Mouse (Mus musculus) MEL (cell line): Measurements from ENCODE around the gene Gpr158. TPM values are rescaled to one million over a fixed set of nuclear protein-coding genes. Genes with fewer than 3 reads are reported as not detected.

ENCODE experiments used
- DNase-seq: peaks from one replicate; pipeline ENCODE4 v3.0.0; 2011; ENCODE audit warnings: low read depth, low spot score
- H3K27ac ChIP-seq: 2 replicates; pipeline ENCODE4 v1.5.1; 2012; ENCODE audit warnings: low read depth, mild to moderate bottlenecking, control low read depth, low read length, moderate library complexity; ENCODE audit not compliant: control insufficient read depth
- H3K27me3 ChIP-seq, 2 experiments: fragments of 150-350 bp in 1 of 2; sonication (generic) in 1 of 2; 2 replicates each; pipeline ENCODE4 v1.6.1; 2012; ENCODE audit warnings: low read length in 2 of 2, mild to moderate bottlenecking in 2 of 2, improper control_type of control experiment in 1 of 2, moderate library complexity in 1 of 2; ENCODE audit not compliant: insufficient read depth in 2 of 2, control insufficient read depth in 1 of 2
- H3K36me3 ChIP-seq, 2 experiments: 2 replicates each; pipeline ENCODE4 v1.6.1; 2012 to 2014; ENCODE audit warnings: low read length in 2 of 2, improper control_type of control experiment in 1 of 2, inconsistent platforms in 1 of 2, mild to moderate bottlenecking in 1 of 2; ENCODE audit not compliant: insufficient read depth in 2 of 2, control insufficient read depth in 1 of 2
- H3K4me1 ChIP-seq, 2 experiments: fragments of 150-350 bp in 1 of 2; sonication (generic) in 1 of 2; 2 replicates each; pipeline ENCODE4 v1.6.1; 2012; ENCODE audit warnings: low read length in 2 of 2, improper control_type of control experiment in 1 of 2, mild to moderate bottlenecking in 1 of 2; ENCODE audit not compliant: insufficient read depth in 2 of 2, control insufficient read depth in 1 of 2
- H3K4me3 ChIP-seq, 2 experiments: fragments of 150-350 bp in 1 of 2; sonication (generic) in 1 of 2; 2 replicates each; pipeline ENCODE4 v1.5.1; 2012; ENCODE audit warnings: low read depth in 2 of 2, low read length in 2 of 2, mild to moderate bottlenecking in 2 of 2, moderate library complexity in 2 of 2, control low read depth in 1 of 2, improper control_type of control experiment in 1 of 2; ENCODE audit not compliant: control insufficient read depth in 1 of 2, insufficient read depth in 1 of 2
- H3K79me2 ChIP-seq: 2 replicates; pipeline ENCODE4 v1.6.1; 2012; ENCODE audit warnings: mild to moderate bottlenecking, low read length, moderate library complexity; ENCODE audit not compliant: control insufficient read depth, poor library complexity, insufficient read depth
- H3K9ac ChIP-seq: 2 replicates; pipeline ENCODE4 v1.6.1; 2012; ENCODE audit warnings: low read depth, mild to moderate bottlenecking, control low read depth, low read length, moderate library complexity; ENCODE audit not compliant: control insufficient read depth, poor library complexity, severe bottlenecking
- H3K9me3 ChIP-seq: fragments of 150-350 bp; sonication (generic); replicated peaks from 2 replicates; pipeline ENCODE4 v1.6.1; 2012; ENCODE audit warnings: mild to moderate bottlenecking, low read length, improper control_type of control experiment, moderate library complexity; ENCODE audit not compliant: insufficient read depth
- ELF1 ChIP-seq: IDR thresholded peaks from 2 replicates; pipeline ENCODE4 v1.6.1; 2014; ENCODE audit warnings: low read depth, mild to moderate bottlenecking, inconsistent platforms, low read length, improper control_type of control experiment, moderate library complexity
- EP300 ChIP-seq, 2 experiments: IDR thresholded peaks; 2 replicates each; pipeline ENCODE4 v1.6.1; 2011; ENCODE audit warnings: improper control_type of control experiment in 2 of 2, low read length in 2 of 2, low read depth in 1 of 2, mild to moderate bottlenecking in 1 of 2
- GABPA ChIP-seq: IDR thresholded peaks from 2 replicates; pipeline ENCODE4 v1.6.1; 2012; ENCODE audit warnings: low read depth, mild to moderate bottlenecking, inconsistent platforms, low read length, improper control_type of control experiment, moderate library complexity
- GATA1 ChIP-seq: IDR thresholded peaks from 2 replicates; pipeline ENCODE4 v1.6.1; 2011; ENCODE audit warnings: low read depth, low read length, improper control_type of control experiment
- HCFC1 ChIP-seq: IDR thresholded peaks from 2 replicates; pipeline ENCODE4 v1.6.1; 2012; ENCODE audit warnings: low read depth, mild to moderate bottlenecking, inconsistent platforms, low read length, improper control_type of control experiment, moderate library complexity
- JUND ChIP-seq: IDR thresholded peaks from 2 replicates; pipeline ENCODE4 v1.6.1; 2011; ENCODE audit warnings: low read depth, mild to moderate bottlenecking, improper control_type of control experiment, low read length
- KAT2A ChIP-seq: conservative IDR thresholded peaks from 2 replicates; pipeline ENCODE4 v1.6.1; 2012; ENCODE audit warnings: low read depth, low read length, improper control_type of control experiment, inconsistent platforms
- MAFK ChIP-seq: IDR thresholded peaks from 2 replicates; pipeline ENCODE4 v1.6.1; 2011; ENCODE audit warnings: low read depth, mild to moderate bottlenecking, low read length, improper control_type of control experiment, borderline replicate concordance
- MAX ChIP-seq: IDR thresholded peaks from 2 replicates; pipeline ENCODE4 v1.6.1; 2011; ENCODE audit warnings: low read length, improper control_type of control experiment
- MAZ ChIP-seq: IDR thresholded peaks from 2 replicates; pipeline ENCODE4 v1.6.1; 2012; ENCODE audit warnings: low read depth, mild to moderate bottlenecking, inconsistent platforms, low read length, improper control_type of control experiment
- MXI1 ChIP-seq: IDR thresholded peaks from 2 replicates; pipeline ENCODE4 v1.6.1; 2011; ENCODE audit warnings: mild to moderate bottlenecking, low read depth, low read length, improper control_type of control experiment
- MYB ChIP-seq: IDR thresholded peaks from 2 replicates; pipeline ENCODE4 v1.6.1; 2011; ENCODE audit warnings: mild to moderate bottlenecking, low read depth, low read length, improper control_type of control experiment
- MYC ChIP-seq: IDR thresholded peaks from 2 replicates; pipeline ENCODE4 v1.6.1; 2011; ENCODE audit warnings: low read depth, mild to moderate bottlenecking, low read length, improper control_type of control experiment, moderate library complexity
- NRF1 ChIP-seq: IDR thresholded peaks from 2 replicates; pipeline ENCODE4 v1.6.1; 2014; ENCODE audit warnings: low read depth, mild to moderate bottlenecking, inconsistent platforms, low read length, improper control_type of control experiment, moderate library complexity; ENCODE audit not compliant: poor library complexity, insufficient read depth, severe bottlenecking
- POLR2A ChIP-seq, 2 experiments: IDR thresholded peaks; 2 replicates each; pipeline ENCODE4 v1.6.1; 2011 to 2012; ENCODE audit warnings: low read length in 2 of 2, mild to moderate bottlenecking in 2 of 2, control low read depth in 1 of 2, improper control_type of control experiment in 1 of 2, low read depth in 1 of 2, moderate library complexity in 1 of 2; ENCODE audit not compliant: control insufficient read depth in 1 of 2, insufficient read depth in 1 of 2, poor library complexity in 1 of 2
- POLR2AphosphoS2 ChIP-seq: IDR thresholded peaks from 2 replicates; pipeline ENCODE4 v1.6.1; 2011; ENCODE audit warnings: low read length, improper control_type of control experiment
- POLR2AphosphoS5 ChIP-seq: IDR thresholded peaks from 2 replicates; pipeline ENCODE4 v1.6.1; 2012; ENCODE audit warnings: low read depth, borderline replicate concordance, mild to moderate bottlenecking, inconsistent platforms, low read length, moderate library complexity, mixed read lengths
- RAD21 ChIP-seq: IDR thresholded peaks from 2 replicates; pipeline ENCODE4 v1.6.1; 2011; ENCODE audit warnings: mild to moderate bottlenecking, low read depth, low read length, improper control_type of control experiment
- RCOR1 ChIP-seq: IDR thresholded peaks from 2 replicates; pipeline ENCODE4 v1.6.1; 2012; ENCODE audit warnings: low read depth, mild to moderate bottlenecking, inconsistent platforms, low read length, improper control_type of control experiment
- SMC3 ChIP-seq: IDR thresholded peaks from 2 replicates; pipeline ENCODE4 v1.6.1; 2011; ENCODE audit warnings: low read depth, low read length, improper control_type of control experiment
- TAL1 ChIP-seq: IDR thresholded peaks from 2 replicates; pipeline ENCODE4 v1.6.1; 2012; ENCODE audit warnings: mild to moderate bottlenecking, inconsistent platforms, low read length, moderate library complexity, mixed read lengths
- TBP ChIP-seq: IDR thresholded peaks from 2 replicates; pipeline ENCODE4 v1.8.0; 2011; ENCODE audit warnings: low read depth, low read length, improper control_type of control experiment
- UBTF ChIP-seq: IDR thresholded peaks from 2 replicates; pipeline ENCODE4 v1.6.1; 2012; ENCODE audit warnings: low read depth, mild to moderate bottlenecking, inconsistent platforms, low read length, improper control_type of control experiment, moderate library complexity, borderline replicate concordance; ENCODE audit not compliant: insufficient read depth
- USF1 ChIP-seq: IDR thresholded peaks from 2 replicates; pipeline ENCODE4 v1.6.1; 2014; ENCODE audit warnings: low read depth, mild to moderate bottlenecking, inconsistent platforms, low read length, improper control_type of control experiment, moderate library complexity
- USF2 ChIP-seq, 2 experiments: IDR thresholded peaks; 2 replicates each; pipeline ENCODE4 v1.6.1; 2011 to 2012; ENCODE audit warnings: improper control_type of control experiment in 2 of 2, low read length in 2 of 2, borderline replicate concordance in 1 of 2, inconsistent platforms in 1 of 2, low read depth in 1 of 2, mild to moderate bottlenecking in 1 of 2; ENCODE audit not compliant: insufficient read depth in 1 of 2
- ZMIZ1 ChIP-seq: IDR thresholded peaks from 2 replicates; pipeline ENCODE4 v1.6.1; 2012; ENCODE audit warnings: low read depth, mild to moderate bottlenecking, inconsistent platforms, low read length, improper control_type of control experiment, moderate library complexity
- ZNF384 ChIP-seq: IDR thresholded peaks from 2 replicates; pipeline ENCODE4 v1.6.1; 2012; ENCODE audit warnings: low read depth, mild to moderate bottlenecking, inconsistent platforms, low read length, improper control_type of control experiment
- polyA plus RNA-seq, 2 experiments: library from polyadenylated mRNA; stranded (reverse) in 1 of 2; unstranded in 1 of 2; fragments of >175 nt in 1 of 2; fragments of >200 nt in 1 of 2; gene quantifications; 2 replicates each; pipeline versions ENCODE4 v1.2.1 to v1.2.4; 2012; ENCODE audit warnings: low replicate concordance in 2 of 2, low read depth in 1 of 2; ENCODE audit not compliant: insufficient read length in 2 of 2, insufficient read depth in 1 of 2, missing spikeins in 1 of 2
- total RNA-seq: library from RNA; depleted of rRNA; stranded (reverse); fragments of 300-350 nt; gene quantifications from 2 replicates; pipeline ENCODE4 v1.2.3, GENCODE M21; 2012

Gene Gpr158
- total and polyA plus RNA-seq, 3 experiments: not detected

- H3K36me3 ChIP-seq: no peaks in the 10 kb centered on the region
- DNase-seq: no peak
- H3K4me3 ChIP-seq: no peak overlapping the region
- no peaks in the 10 kb centered on the region for H3K9me3 ChIP-seq
- TF ChIP-seq SMC3 (no peak), MAX (no peak), TBP (no peak), KAT2A (no peak), MYB (no peak), GABPA (no peak), MYC (no peak), MXI1 (no peak), ELF1 (no peak), EP300 (IDR thresholded peaks at IDR 0.05; ENCODE audit: low read depth in 1 of 2, low read length in 2 of 2) (no peak)
- H3K9ac ChIP-seq: no peak overlapping the region
- no peaks in the 10 kb centered on the region for H3K4me1 ChIP-seq
- no peaks in the 10 kb centered on the region for H3K27me3 ChIP-seq
- H3K27ac ChIP-seq: no peak overlapping the region
- H3K79me2 ChIP-seq: no peaks in the 10 kb centered on the region
Measured at GRCm38 (mm10) chr2:21684736-21685135, 317.4 kb downstream of the Gpr158 start.

- Histone ChIP-seq H3K9me3 (no peaks in the 10 kb centered on the region), H3K27me3 (no peaks in the 10 kb centered on the region), H3K27ac (no peak overlapping the region), H3K36me3 (no peaks in the 10 kb centered on the region), H3K9ac (no peak overlapping the region), H3K4me3 (no peak overlapping the region), H3K79me2 (no peaks in the 10 kb centered on the region), H3K4me1 (no peaks in the 10 kb centered on the region)
- TF ChIP-seq TAL1 (no peak), MYB (no peak), ZNF384 (no peak), RCOR1 (no peak), ZMIZ1 (no peak), MAZ (no peak), GATA1 (no peak), POLR2A (IDR thresholded peaks at IDR 0.05; ENCODE audit: control insufficient read depth in 1 of 2, insufficient read depth in 1 of 2, low read depth in 1 of 2, low read length in 2 of 2, poor library complexity in 1 of 2) (no peak), RAD21 (no peak), USF2 (IDR thresholded peaks at IDR 0.05; ENCODE audit: borderline replicate concordance in 1 of 2, insufficient read depth in 1 of 2, low read depth in 1 of 2, low read length in 2 of 2) (no peak), KAT2A (no peak), POLR2AphosphoS2 (no peak), HCFC1 (no peak), JUND (no peak), NRF1 (no peak), MAFK (no peak), UBTF (no peak), POLR2AphosphoS5 (no peak), USF1 (no peak)
- no peak for DNase-seq
Measured at GRCm38 (mm10) chr2:21693128-21693527, 325.8 kb downstream of the Gpr158 start.
